ENCODE assay signal across 9 mouse cellular contexts in the genomic region with DNA sequence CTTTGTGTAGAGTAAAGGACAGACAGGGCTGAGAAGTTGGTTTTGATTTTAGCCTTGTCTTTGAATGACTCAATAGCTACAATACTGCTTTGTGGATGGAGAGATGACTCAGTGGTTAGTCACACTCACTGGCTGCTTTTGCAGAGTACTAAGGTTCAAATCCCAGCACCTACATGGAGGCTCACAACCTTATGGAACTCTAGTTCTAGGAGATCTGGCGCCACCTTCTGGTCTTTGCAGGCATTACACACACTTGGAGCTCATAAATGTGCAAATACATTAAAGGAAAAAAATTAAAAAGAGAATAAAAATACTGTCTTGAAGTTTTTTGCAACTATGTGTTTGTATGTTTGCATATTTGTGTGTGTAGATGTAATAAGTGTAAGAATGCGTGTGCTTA. TPM values are rescaled to one million over a fixed set of nuclear protein-coding genes. Genes with fewer than 3 reads are reported as not detected.
DNase-seq lines count a peak whose midpoint lies in the region; ATAC-seq and TF ChIP-seq lines count a peak whose summit lies in the region.
"Had no signal": no experiment of that assay in that cellular context is flagged by ENCODE, and none has a peak within 500 bp of the region (broad histone marks: within the 10 kb centered on the region; RNA-seq: fewer than 3 reads in every experiment).

No protein-coding gene starts in this region.

- H3K9ac ChIP-seq in heart, postnatal 0 days (replicated peaks; ENCODE audit: low read depth, low read length), result no peak overlapping the region

- H3K4me2 ChIP-seq in heart, postnatal 0 days (ENCODE audit: low read depth, low read length), result no peak overlapping the region

- H3K4me3 ChIP-seq in heart, postnatal 0 days (ENCODE audit: low read depth, low read length), result no peak overlapping the region
- no peak overlapping the region for H3K4me3 ChIP-seq in heart, embryonic 10.5 days

- H3K27me3 ChIP-seq in heart, postnatal 0 days (ENCODE audit: control insufficient read depth, insufficient read depth, low read length), result no peaks in the 10 kb centered on the region
- no peaks in the 10 kb centered on the region for H3K27me3 ChIP-seq in heart, embryonic 10.5 days (ENCODE audit: insufficient read depth, poor library complexity, severe bottlenecking)

- no peak for DNase-seq in heart, postnatal 0 days (ENCODE audit: low spot score)
- no peak for DNase-seq in heart, adult 8-10 months (ENCODE audit: low spot score)
- DNase-seq in B cell, adult 2 months, result peak; percentile 68 to 70
- DNase-seq in WW6 (ENCODE audit: low read depth, low spot score), result peak; percentile 16
- peak; percentile 78 for DNase-seq in naive thymus-derived CD4-positive, alpha-beta T cell, adult 2 months (ENCODE audit: low read depth)
- DNase-seq in heart, embryonic 10.5 days (ENCODE audit: low spot score), result no peak
- no peak for DNase-seq in frontal cortex, postnatal 25 days (ENCODE audit: low spot score in 2 of 2)
- no peak for DNase-seq in right cerebral cortex, postnatal 36 days (ENCODE audit: low spot score in 2 of 2)

- TF ChIP-seq EP300 in heart, postnatal 0 days (IDR thresholded peaks at IDR 0.05; ENCODE audit: low read depth), result no peak

- no peaks in the 10 kb centered on the region for H3K4me1 ChIP-seq in heart, postnatal 0 days (ENCODE audit: control insufficient read depth, insufficient read depth)
- H3K4me1 ChIP-seq in heart, embryonic 10.5 days, result no peaks in the 10 kb centered on the region

- H3K9me3 ChIP-seq in heart, postnatal 0 days (replicated peaks; ENCODE audit: control insufficient read depth, low read length), result peaks cover 5% of the 10 kb centered on the region; the same call in 1 of the 2 replicates
- H3K9me3 ChIP-seq in heart, embryonic 10.5 days, result no peaks in the 10 kb centered on the region

- peak; percentile 29 for TF ChIP-seq CTCF in heart, postnatal 0 days (IDR thresholded peaks at IDR 0.05; ENCODE audit: low read depth)

- 70% methylated on average over 2 of the region's 2 CpGs for WGBS in heart, postnatal 0 days
- WGBS in heart, embryonic 10.5 days, result 58% methylated on average over 2 of the region's 2 CpGs

- H3K36me3 ChIP-seq in heart, postnatal 0 days (replicated peaks; ENCODE audit: control insufficient read depth, insufficient read depth, low read length), result peaks cover 29% of the 10 kb centered on the region
- H3K36me3 ChIP-seq in heart, embryonic 10.5 days, result peaks cover 54% of the 10 kb centered on the region

- ATAC-seq in heart, postnatal 0 days (ENCODE audit: insufficient read depth, low read depth), result no peak

- H3K27ac ChIP-seq in heart, postnatal 0 days (ENCODE audit: low read depth), result no peak overlapping the region
- no peak overlapping the region for H3K27ac ChIP-seq in heart, embryonic 10.5 days

RNA-seq across cellular contexts. Expression of a gene that starts 39.9 kb away (rescaled TPM):
- not detected in 2 replicates for total RNA-seq in heart, postnatal 0 days (2014; rRNA removed; ENCODE audit: low replicate concordance)
- not detected in 2 replicates for polyA plus RNA-seq in heart, postnatal 0 days (2015; fragmentation: Nextera tagmentation; extraction: Ambion mirVana)
- not detected for total RNA-seq in heart, adult 8-10 months (2022)
- polyA plus RNA-seq in heart, embryonic 10.5 days (2016; fragmentation: Nextera tagmentation; extraction: Ambion mirVana), result 0.10 and 0.19 TPM in 2 replicates
- total RNA-seq: common myeloid progenitor, adult 5-6 weeks had no signal

RNA-seq across cellular contexts. Expression of a gene that starts 41.4 kb away (rescaled TPM):
- total RNA-seq in heart, postnatal 0 days (2014; rRNA removed; ENCODE audit: low replicate concordance), result 45.2 and 46.5 TPM in 2 replicates
- polyA plus RNA-seq in heart, postnatal 0 days (2015; fragmentation: Nextera tagmentation; extraction: Ambion mirVana), result 48.8 and 51.0 TPM in 2 replicates
- total RNA-seq in heart, adult 8-10 months (2022), result 10 to 100 TPM; 62.9 to 78.5 (median 71.0) TPM
- polyA plus RNA-seq in heart, embryonic 10.5 days (2016; fragmentation: Nextera tagmentation; extraction: Ambion mirVana), result 92.2 and 95.8 TPM in 2 replicates

Comparison
In these comparisons a context has a peak if more than half of its experiments do, and no peak if none do; other contexts are left out.
1. DNase-seq: peak in B cell, adult 2 months (2 of 2), WW6 (single experiment) and naive thymus-derived CD4-positive, alpha-beta T cell, adult 2 months (single experiment); none in heart, postnatal 0 days (single experiment), heart, adult 8-10 months (single experiment), heart, embryonic 10.5 days (single experiment), frontal cortex, postnatal 25 days (0 of 2) and right cerebral cortex, postnatal 36 days (0 of 2).